Mouse (Mus musculus) cortical plate, adult 2 months (tissue): ENCODE measurements at regions not wholly inside any gene's neighbourhood (a gene's known extent, or its start where the extent isn't known, plus 50 kb on each side); places are given as distances from the start of the nearest gene placed in this dataset.

Source experiments
- CTCF ChIP-seq: fragments of 200-500 bp; IDR thresholded peaks from 2 replicates; pipeline ENCODE4 v1.5.1; 2011; ENCODE audit warnings: mild to moderate bottlenecking, control low read depth, low read length; ENCODE audit not compliant: insufficient read depth; ENCODE audit errors: extremely low read depth
- POLR2A ChIP-seq: fragments of 200-500 bp; IDR thresholded peaks from 2 replicates; pipeline ENCODE4 v1.6.1; 2011; ENCODE audit warnings: mild to moderate bottlenecking, low read length, control low read depth; ENCODE audit not compliant: insufficient read depth; ENCODE audit errors: extremely low read depth

DNA sequence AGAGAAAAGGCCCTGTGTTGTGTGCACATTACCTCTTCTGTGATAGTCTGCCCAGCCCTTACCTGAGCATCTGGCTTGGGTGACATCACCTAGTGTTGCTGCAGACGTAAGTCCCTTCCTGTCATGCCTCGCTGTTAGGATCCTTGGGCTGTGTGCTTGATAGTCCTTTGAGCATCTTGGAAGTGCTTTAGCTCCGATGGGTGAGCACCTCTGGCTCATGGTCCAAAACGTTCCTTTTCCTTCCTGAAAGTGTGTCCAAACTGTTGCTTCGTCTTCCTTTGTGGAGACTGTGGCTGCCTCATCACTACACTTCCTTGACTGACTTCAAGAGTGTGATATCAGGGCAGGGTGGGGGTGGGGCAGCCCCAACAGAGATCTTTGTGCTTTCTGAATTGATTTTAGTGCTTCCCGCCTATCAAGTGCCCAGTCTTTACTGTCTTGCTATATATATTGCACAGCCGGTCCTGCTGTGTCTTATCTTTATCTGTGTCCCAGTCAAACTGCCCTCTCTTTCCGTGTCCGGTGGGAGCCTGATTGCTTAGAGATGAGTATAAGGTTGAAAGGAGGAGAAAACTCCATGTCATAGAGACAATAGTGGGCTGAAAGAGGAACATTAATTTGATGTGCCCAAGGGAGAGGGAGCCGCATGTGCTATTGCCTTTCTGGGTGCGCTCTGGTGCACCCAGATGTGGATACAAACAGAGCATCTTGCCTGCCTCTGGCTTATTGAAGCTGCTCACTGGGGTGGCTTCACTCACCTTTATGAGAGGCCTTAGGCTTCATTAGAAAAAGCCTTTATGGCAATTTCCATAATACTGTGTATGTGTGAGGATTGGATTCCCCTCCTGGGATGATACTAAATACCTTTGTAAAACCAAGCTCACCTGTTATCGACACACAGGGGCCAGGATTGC lies 1169.2 kb upstream of the A1bg start:
- no peak for TF ChIP-seq CTCF
- no peak for TF ChIP-seq POLR2A
